Mouse (Mus musculus): ENCODE results near the gene Gdf7. TPM values are rescaled to one million over a fixed set of nuclear protein-coding genes. Genes with fewer than 3 reads are reported as not detected.

The Gdf7 gene
- under 1 TPM; 0.31 to 0.90 (median 0.69) TPM for total RNA-seq (2022)

DNA sequence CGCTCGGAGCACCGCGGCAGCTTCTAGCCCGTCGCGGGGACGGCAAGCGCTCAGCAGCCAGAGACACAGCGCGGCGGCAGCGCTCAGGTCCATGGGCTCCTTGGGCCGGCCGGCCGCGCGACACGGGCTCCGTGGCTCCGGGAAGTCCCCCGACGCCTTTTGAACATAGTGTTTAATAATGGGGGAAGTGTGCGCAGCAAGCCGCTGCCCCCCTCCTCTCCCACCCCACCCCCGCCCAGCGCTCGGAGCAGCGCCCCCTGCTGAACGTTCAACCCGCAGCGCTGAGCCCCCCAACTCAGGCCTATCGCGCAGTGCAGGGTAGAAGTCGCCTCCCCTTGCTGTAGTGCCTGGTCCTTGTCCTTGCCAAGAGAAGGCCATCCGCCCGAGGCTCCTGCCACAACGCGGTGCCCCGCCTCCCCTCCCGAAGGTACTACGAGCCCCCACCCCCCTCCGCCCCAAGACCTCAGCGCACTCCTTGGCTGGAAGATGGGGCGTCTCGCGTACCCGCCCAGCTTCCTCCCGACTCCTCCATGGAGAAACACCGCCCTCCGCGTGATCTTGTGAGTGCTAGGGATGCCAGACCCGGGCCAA, at the start of gene Gdf7:
Gene Gdf7, minus strand, starts transcription at position 114 of the 591 bp plus-strand sequence.
- DNase-seq (ENCODE audit: low spot score in 2 of 2), result no peak

DNA sequence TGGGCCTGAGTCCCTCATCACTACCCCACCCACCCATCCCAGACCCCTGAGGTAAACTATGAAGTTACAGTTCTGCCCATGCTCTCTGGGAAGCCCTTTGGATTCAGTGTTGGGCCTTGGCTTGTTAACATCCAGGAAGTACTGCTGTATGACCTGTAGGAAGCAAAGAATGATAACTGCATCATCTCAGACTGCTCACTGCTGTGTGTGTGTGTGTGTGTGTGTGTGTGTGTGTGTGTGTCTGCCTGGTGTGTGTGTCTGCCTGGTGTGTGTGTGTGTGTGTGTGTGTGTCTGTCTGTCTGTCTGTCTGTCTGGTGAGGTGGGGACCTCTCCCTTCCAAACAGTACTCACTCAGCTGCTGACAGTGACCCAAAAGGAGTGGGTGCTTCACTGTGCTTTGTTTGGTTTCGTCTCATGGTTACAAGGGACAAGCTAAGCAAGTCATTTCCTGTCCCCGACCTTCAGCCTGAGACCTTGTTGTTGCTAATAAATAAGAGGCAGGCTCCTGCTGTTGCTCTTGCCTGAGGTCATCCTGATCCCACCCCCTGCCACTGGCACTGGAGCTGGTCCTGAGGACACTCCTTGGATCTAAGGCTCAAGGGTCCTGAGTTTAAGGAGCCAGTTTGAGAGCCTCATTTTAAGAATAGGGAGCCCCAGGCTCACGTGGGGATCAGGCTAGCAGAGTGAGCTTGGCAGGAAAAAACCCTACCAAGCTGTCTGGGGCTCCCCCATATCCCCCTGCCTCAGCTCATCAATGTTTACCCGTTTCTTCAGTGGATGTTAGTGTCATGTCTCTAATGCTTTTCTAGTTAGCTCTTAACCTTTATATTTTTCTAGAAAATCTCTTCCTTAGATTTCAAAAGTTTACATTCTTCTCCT, 49.5 kb upstream of the Gdf7 start:
- no peak for DNase-seq (ENCODE audit: low spot score in 2 of 2)

DNA sequence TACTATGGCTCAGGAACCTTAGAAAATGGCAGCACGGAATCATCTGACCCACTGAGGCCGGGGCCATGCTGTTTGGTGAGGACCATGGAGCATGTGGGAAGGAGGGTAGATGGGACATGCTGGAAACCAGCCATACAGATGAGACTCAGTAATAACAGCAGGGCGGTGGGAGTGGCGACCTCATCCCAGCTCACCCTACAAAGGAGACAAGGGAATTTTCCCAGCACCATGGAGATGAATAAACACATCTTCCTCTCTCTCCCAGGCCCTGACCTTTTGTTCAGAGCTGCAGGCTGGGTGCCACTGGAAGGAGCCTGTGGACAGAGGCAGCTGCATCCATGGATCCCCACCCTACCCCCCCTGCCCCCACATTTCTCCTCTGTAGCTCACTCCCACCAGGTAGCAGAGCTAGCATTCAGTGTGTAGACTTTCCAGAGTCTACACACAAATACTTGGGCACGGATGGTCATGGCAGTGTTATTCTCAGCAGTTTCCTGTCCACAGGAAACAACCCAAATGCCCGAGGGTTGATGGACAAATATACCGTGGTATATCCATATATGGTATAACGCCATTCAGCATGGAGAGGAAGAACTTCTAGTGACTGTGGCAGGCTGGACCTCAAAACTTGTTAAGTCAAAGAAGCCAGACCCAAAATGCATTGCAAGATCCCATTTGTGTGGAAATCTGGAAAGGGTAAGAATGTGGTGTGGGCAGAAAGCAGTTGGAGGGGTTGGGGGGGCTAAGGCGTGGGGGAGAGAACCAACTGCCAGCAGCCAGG, 47.2 kb upstream of the Gdf7 start:
- no peak for DNase-seq (ENCODE audit: low spot score in 2 of 2)

GRCm38 (mm10) chr12:8347746-8348462, 46.1 kb upstream of the Gdf7 start:
- no peak for DNase-seq (ENCODE audit: low spot score in 2 of 2)

- no peak for DNase-seq (ENCODE audit: low spot score in 2 of 2)
These were observed 43.8 kb upstream of the Gdf7 start for GRCm38 (mm10) chr12:8345539-8345938.

DNA sequence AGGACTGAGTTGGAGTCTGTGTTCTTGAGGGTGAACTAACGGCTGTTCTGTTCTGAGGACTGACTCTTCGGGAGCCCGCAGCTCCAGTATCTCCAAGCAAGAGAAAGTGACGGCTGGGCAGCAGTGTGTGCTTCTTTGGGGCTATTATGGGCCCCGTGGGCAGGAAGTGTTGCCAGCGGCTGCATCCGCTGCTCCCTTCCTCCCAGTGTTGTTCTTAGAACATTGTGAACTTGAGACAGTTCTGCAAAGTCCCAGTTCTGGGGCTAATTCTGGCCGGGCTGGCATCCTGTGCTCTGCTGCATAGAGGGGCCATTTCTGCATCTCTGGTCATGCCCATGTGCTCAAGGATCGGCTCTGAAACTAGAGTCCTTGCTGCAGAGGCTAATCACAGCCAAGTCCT, 43.1 kb upstream of the Gdf7 start:
- DNase-seq (ENCODE audit: low spot score in 2 of 2), result peak in 1 of 2 experiments; percentile 55

GRCm38 (mm10) chr12:8343381-8343780, 41.6 kb upstream of the Gdf7 start:
- DNase-seq (ENCODE audit: low spot score in 2 of 2), result no peak

DNA sequence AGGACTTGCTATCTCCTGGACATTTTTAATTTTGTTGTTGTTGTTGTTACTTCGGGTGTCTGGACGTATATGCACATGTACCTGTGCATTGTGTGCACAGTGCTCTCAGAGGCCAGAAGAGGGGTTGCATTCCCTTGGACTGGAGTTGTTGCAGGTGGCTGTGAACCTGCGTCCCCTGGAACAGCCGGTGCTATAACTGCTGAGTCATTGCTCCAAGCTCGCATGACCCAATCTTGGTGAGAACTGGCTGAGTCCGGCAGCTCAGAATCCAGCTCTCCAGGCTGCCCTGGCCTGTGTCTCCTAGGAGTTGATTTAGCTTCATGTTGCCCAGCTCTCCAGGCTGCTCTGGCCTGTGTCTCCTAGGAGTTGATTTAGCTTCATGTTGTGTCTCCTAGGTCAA, 39.3 kb upstream of the Gdf7 start:
- DNase-seq (ENCODE audit: low spot score in 2 of 2), result no peak

- DNase-seq (ENCODE audit: low spot score in 2 of 2), result no peak
These were observed 38.0 kb upstream of the Gdf7 start for GRCm38 (mm10) chr12:8339591-8340319.

DNA sequence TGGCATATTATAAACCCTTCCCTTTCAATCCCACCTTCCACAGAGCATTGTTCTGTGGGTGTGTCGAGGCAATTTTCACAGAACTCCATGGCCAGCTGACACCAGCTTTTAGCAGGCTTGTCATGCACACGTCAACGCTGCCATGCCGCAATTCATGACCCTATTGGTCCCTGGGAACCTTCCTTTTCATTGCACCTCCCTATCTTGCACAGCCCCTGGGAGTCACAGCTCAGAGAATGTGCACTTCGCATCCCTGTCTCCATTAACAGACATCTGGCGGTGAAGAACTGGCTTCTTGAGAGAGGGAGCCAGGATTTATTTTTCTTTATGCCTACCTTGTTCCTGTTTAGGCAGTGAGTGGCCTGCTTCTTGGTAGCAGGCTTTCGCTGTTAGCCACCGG, 37.2 kb upstream of the Gdf7 start:
- DNase-seq (ENCODE audit: low spot score in 2 of 2), result no peak

GRCm38 (mm10) chr12:8338491-8338890, 36.7 kb upstream of the Gdf7 start:
- DNase-seq (ENCODE audit: low spot score in 2 of 2), result no peak

DNA sequence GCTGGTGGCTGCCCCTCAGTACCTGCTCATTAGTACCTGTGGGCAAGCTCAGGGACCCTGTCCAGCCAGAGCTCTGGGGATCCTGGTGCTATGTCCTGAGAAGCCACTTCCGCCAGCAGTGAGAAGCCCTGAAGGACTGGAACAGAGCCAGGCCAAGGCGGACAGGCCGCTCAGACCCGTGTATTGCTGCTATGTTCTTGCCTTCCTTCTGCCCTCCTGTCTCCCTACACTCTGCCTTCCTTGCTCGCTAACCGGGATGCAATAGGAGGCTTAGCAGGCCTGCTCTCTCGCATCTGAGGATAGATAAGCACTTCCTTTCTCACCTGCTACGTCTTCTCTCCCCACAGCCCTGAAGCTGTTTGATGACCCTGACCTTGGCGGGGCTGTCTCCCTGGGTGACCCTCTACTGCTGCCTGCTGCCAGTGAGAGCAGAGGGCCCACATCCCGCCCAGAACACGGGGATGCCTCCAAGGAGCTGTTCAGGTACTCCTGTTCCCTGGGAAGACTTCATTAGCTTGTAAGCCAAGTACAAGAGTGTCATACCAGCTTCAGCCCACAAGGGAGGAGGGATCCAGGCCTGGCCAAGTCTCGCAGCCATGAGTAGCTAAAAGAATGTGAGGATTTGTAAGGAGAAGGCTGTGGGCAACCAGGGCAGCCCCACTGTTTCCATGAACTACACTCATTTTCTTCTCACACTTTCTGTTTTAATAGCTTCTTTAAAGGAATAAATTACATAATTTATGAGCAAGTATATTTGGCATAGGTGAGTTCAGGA, 35.7 kb upstream of the Gdf7 start:
- no peak for DNase-seq (ENCODE audit: low spot score in 2 of 2)

DNA sequence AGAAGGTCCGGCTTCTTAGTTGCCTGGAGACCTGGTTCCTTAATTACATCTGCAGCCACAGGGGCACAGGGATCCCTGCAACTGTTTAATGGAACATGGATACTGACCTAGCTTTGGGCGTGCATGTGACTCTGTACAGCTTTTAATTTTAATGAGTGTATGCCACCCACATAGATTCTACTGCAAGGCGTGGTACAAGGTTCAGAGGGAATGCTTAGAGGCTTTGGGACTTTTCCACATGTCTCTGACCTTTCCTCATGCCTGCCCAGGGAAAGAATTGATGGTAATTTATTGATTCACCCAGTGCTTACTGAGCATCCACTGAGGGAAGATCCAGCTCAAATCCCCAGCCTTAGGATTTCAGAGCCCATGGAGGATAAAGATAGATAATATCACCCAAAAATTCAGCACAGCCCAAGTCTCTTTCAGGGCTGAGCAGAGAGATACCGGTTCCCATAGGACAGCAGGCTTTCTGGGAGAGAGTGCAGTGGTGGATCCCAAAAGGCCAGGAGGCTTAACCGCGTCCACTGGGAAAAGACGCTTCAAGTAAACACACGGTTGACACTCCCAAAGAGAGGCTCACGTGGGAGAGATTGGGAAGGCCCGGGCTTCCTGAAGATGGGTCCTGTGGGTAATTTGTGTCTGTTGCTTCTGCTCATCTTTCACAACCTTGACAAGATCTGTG, 35.0 kb upstream of the Gdf7 start:
- no peak for DNase-seq (ENCODE audit: low spot score in 2 of 2)

DNA sequence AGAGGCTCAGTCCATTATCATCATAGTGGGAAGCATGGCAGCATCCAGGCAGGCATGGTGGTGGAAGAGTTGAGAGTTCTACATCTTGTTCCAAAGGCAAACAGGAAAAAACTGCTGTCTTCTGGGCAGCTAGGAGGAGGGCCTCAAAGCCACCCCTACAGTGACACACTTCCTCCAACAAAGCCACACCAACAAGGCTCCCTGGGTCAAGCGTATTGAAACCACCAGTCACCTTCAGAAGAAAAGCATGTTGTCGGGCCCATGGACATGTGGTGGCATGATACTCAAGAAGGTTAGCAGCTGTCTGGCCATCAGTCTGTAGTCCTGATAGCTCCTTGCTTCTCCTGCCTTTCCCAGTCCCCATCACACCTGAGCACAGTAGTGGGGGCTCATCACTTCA, 33.7 kb upstream of the Gdf7 start:
- no peak for DNase-seq (ENCODE audit: low spot score in 2 of 2)

GRCm38 (mm10) chr12:8334261-8334660, 32.5 kb upstream of the Gdf7 start:
- DNase-seq (ENCODE audit: low spot score in 2 of 2), result no peak

DNA sequence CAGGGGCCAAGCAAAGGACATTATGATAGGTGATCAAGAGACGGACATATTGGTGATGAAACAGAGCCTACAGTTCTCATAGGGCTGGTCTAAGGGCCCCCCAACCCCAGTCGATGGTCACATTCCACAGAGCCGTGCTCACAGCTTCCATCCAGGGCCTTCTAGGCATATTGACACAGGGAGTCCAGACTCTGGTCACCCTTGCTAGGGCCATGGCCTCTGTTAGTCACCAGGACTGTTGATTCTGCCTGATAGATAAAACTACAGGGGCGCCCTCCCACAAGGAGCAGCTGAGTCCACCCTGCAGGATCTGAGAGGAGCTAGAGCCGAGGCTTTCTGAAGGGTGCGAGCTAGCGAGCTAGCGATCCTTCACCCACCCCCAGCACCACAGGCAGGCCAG, 31.9 kb upstream of the Gdf7 start:
- no peak for DNase-seq (ENCODE audit: low spot score in 2 of 2)

DNA sequence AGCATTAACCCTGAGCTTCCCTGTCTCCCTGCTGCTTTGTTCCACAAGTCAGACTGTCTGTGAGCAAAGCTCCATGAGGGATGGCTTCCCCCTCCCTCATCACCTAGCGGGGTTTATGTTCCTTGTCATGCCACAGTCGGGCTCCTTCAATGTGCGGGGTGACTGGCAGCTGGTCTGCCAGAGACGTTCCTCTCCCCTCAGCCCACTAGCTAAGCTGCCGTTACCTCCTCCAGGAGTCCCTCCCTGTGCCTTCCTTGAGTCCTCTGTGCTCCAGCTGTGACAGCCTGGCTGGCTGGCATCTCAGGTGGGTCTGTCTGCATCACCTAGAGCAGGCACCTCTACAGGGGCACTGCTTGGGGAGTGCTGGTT, 30.4 kb upstream of the Gdf7 start:
- DNase-seq (ENCODE audit: low spot score in 2 of 2), result no peak

GRCm38 (mm10) chr12:8331489-8332173, 29.9 kb upstream of the Gdf7 start:
- DNase-seq (ENCODE audit: low spot score in 2 of 2), result no peak

- no peak for DNase-seq (ENCODE audit: low spot score in 2 of 2)
These were observed 27.5 kb upstream of the Gdf7 start for GRCm38 (mm10) chr12:8329236-8329635.

Measured in layer of hippocampus, adult 8-10 months (tissue).